Mouse (Mus musculus) embryonic fibroblast, embryonic 13.5 days (primary cell): ENCODE measurements at regions not wholly inside any gene's neighbourhood (a gene's known extent, or its start where the extent isn't known, plus 50 kb on each side); places are given as distances from the start of the nearest gene placed in this dataset.

Experiments used
- CTCF ChIP-seq: IDR thresholded peaks from 2 replicates; pipeline ENCODE4 v1.5.1; 2011; ENCODE audit warnings: mild to moderate bottlenecking, control low read depth, low read length, moderate library complexity, borderline replicate concordance; ENCODE audit not compliant: insufficient read depth
- POLR2A ChIP-seq: IDR thresholded peaks from 2 replicates; pipeline ENCODE4 v1.6.1; 2011; ENCODE audit warnings: low read depth, mild to moderate bottlenecking, control low read depth, low read length, moderate library complexity

DNA sequence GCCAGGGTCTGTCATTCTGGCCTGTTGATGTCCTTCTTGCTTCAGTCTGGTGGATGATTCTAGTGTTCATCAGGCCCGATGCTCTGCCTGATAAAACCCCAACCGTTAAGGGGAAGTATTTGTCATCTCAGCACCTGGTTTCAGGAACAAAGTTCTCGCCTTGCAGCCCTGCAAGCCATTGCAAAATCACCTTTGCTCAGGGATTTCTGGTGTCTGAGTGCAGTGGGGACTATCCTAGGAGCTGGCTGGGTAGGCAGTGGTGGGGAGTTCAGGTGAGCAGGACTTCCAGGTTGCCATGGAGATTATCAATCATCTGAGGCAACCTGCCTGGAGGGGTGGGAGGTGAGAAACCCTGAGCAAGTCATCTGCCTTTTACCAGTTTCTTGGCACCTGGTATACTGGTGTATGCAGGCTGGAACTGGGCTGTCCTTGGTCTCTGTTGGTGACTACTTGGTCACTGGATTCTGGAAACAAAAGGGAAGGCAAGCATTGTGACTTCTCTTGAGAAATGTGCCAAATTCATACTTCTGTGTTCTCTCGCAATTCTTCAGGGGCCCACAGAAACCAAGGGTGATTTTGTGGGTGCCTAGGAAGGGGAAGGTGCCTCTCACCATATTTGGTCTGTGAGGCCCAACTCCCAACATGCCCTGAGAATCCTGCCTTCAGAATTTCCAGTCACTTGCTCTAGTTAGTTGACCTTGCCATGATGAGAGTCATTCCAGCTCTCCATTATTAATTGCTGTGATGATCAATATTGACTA, 154.7 kb upstream of the Id2 start:
- TF ChIP-seq CTCF: no peak
- TF ChIP-seq POLR2A: no peak
